Mouse (Mus musculus): ENCODE measurements at regions not wholly inside any gene's neighbourhood (a gene's known extent, or its start where the extent isn't known, plus 50 kb on each side); places are given as distances from the start of the nearest gene placed in this dataset.
A peak's percentile ranks its signal among the peaks of the same experiment; 100 is the strongest.

DNA sequence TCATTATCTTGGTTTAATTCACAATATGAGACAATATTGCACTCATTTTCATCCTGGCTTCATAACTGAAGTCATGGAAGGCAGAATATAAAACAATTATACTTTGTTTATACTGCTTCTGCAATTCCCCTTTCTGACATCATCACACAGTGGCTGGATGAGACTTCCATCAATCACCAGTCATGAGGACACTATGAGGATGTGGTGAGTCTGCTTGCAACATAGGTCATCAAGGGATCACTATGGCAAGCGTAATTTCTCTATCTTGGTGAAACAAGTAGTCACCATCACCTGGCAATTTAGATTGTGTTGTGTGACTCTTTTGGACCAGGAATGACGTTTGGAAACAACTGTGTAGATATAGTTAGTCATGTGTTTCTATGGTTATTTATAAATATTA, 134.6 kb downstream of the Hao1 start:
- DNase-seq: no peak

DNA sequence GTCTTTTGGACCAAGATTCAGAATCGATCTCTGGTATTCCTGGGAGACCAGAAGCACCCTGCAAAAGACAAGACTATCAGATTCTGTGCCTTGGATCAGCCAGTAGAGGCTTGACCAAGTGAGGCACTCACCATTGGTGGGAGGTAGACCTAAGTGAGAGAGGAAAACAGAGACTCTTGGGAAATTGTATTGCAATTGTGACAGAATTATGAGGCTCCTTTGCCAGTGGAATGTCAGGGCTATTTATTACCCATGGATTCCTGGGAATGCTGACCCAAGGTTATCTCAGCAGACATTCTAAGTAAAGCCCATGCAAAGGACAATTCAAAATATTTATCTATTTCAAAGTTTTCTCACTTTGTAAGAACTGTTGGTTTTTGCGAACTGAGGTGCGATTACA, 154.6 kb downstream of the Hao1 start:
- peak; percentile 5 for DNase-seq

DNA sequence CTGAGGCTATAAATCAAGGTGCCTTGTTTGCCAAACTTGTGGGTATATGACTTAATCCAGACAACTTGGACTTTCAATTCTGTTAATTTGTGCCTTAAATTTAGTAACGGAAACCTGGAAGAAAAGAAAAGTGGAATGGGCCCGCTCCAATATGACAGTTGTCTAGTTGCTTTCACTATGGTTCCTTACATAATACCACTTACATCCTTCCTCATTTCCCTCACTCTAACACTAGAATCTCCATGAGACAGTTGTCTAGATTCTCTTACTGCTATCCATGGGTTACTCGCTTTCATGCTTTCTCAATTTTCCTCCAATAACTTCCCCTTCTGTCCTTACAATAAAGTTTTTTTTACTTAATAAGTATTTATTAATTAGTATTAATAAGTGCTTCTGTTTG, 160.7 kb downstream of the Hao1 start:
- DNase-seq: no peak

DNA sequence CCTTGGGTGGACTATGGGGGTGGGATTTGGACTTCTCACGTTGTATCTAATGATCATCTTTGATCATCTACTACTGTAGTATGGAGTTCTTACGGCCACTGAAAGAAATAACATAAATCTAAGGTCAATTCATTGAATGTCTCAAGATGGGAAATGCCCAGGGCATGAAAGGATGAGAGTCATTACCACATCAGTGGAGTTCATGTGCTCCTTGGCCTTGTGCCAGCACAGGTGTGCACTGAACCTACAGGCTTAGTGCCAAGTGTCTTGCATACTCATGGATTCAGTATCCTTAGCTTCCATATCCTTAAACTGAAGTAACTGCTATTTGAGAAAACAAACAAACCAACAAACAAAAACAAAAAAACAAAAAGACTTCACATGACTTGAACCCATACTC, 179.1 kb downstream of the Hao1 start:
- no peak for DNase-seq

DNA sequence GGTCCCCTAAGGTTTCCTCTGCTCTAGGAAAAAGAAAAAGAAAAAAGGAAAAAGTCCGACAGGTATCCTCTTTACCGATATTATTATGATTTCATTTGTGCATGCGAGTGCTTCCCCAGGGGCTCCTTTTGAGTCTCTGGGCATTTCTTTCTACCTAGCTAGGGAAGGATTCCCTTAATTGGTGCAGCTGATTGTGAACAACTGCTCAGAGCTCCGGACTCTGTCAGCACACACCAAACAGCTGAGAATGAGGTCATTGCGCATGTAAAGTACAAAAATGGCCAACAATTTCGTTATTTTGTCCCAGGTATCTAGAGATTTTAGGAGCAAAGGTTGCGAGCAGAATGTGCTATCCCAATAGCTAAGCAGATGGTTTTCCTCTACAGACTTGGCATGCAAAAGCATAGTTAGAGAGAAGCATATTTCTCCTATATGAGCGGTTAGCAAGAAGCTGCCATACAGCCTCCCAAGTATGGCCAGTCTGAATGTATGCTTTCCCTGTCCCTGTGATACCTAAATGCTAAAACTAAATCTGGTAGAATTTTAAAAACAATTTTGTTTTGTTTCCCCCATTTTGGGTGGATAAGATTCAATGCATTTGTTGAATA, 203.2 kb downstream of the Hao1 start:
- DNase-seq: no peak

DNA sequence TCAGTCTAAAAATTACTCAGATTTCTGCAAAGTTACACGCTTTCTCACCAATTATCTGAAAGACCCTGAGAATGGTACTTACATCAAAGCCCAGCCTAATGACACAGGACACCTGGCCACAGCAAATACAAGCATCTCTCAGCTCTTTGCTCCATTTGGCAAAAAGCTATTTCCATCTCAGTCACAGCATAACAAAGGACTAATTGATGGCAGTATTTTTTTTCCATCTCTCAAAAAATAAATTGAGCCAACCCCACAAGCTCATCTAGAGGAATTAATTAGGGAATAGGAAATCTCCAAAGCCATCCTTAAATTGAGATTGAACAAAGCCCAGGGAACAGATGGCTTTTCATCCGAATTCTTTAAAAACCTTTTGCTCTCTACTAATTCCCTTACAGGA, 203.7 kb downstream of the Hao1 start:
- no peak for DNase-seq

DNA sequence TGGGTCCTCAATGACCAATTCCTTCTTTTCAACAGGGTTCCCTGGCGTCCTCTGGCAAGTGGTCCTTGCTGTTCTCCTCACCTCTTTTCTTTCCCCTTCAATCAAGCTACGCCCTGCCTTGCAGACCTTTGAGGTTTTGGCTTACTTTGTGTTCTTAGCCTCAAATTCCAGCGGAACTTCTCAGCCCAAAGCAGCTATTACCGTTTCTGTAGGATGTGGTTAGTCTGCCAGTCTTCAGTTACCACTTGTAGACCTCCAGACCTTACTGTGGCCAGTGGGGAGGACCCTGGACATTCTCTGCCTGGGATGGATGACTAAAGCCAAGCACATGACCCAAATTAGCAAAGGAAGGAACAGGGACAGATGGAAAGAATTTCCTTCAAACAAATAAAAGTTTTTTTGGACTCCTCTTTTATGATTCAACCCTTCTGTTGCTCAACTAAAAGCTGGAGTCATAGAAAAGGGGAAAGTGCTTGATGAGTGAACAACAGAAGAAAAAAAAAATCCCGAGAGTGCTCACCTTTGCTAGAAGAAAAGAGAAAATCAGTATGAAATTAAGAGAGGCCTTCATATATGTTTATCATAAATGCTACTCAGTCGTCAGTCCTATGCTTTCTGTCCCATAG, 211.5 kb downstream of the Hao1 start:
- no peak for DNase-seq

DNA sequence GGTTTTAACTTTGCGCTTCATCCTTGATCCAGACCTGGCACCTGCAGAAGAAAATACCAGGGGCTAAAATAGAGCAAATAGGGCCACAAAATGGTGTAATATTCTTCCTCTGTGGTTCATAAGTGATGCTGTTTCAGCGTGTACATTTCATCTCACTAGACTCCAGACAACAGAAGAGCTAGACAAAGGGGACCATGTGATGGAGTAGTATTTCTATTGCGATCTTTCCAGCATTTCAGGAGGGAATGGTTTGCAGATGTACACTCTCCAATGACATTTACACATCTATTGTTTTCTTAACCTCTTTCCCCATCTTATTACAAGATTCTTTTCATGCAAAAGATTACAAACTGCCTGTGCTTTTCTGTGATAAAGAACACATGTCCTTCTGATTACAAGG, 246.1 kb downstream of the Hao1 start:
- DNase-seq: no peak

DNA sequence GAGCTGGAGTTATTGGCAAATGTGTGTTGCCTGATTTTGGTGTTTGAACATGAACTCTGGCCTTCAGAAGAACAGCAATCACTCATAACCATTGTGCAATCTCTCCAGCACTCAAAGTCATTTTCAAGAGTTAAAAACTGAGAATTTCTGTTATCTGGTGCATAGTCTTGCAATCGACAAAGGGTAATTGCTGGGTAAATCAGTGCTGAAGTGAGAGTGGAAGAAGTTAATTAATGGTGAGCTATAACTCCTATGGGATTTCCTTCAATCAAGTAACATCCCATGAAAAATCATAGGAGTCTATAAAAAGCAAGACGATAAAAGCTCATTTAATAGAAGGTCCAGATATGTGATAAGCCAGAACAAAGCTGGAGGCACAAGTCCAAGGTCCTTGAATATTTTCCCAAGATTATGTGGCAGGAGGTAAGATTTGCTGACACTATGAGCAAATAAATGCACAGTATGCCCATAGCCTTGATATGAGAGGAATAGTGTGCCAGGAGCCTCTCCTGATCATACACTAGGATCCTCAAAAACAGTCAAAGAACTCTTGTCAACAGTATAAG, 264.0 kb downstream of the Hao1 start:
- no peak for DNase-seq

DNA sequence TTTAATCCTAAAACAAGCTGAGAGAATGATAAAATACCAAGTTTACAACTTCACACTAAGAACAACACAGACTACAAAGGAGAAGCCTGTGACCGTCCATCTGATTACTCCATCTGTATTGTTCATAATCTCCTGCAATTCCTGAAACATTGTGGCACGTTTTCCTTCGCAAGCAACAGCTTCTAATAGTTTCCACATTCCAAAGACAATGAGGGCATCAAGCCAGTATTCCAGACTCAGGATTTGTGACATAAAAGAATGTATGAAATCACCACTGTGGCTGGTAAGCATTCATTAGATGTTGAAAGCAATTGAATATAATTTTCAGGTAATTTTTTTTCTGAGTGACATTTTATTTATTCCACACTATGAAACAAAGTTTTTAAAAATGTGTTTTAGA, 278.3 kb downstream of the Hao1 start:
- DNase-seq: no peak

DNA sequence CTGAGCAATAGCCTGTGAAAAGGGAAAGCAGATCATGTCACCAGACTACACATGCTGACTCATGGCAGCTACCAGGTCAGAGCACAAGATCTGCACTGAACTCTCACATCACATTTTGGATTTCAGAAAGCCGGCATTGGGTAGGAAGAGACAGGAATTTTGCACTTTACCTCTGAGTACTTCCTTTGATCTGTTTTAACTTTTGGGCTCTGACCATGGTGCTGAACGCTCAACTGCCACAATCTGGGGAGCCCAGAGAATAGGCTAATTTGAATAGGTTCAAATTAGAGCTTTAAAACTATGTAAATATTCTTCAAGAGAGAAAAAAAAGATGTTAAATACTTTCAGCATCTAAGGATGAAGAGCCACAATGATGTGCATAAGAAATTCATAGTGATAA, 285.7 kb downstream of the Hao1 start:
- no peak for DNase-seq

Measured in adrenal gland, adult 2 months (tissue).